Mouse (Mus musculus) myocyte (in vitro differentiated cells): ENCODE data around the gene Bcl3. TPM values are rescaled to one million over a fixed set of nuclear protein-coding genes. Genes with fewer than 3 reads are reported as not detected.
A peak's percentile ranks its signal among the peaks of the same experiment; 100 is the strongest.

ENCODE experiments used
- H3K27me3 ChIP-seq: one replicate; pipeline ENCODE4 v1.6.1; 2011; ENCODE audit not compliant: control insufficient read depth, insufficient read depth, insufficient read length
- H3K36me3 ChIP-seq: one replicate; pipeline ENCODE4 v1.6.1; 2011; ENCODE audit not compliant: control insufficient read depth, insufficient read depth
- H3K4me2 ChIP-seq: one replicate; pipeline ENCODE4 v1.6.1; 2011; ENCODE audit warnings: low read depth, control low read depth
- H3K4me3 ChIP-seq: one replicate; pipeline ENCODE4 v1.5.1; 2011; ENCODE audit warnings: mild to moderate bottlenecking, control low read depth, moderate library complexity
- H3K79me2 ChIP-seq: one replicate; pipeline ENCODE4 v1.6.1; 2011; ENCODE audit not compliant: control insufficient read depth, insufficient read depth
- H3ac ChIP-seq: one replicate; pipeline ENCODE4 v1.6.1; 2011; ENCODE audit not compliant: control insufficient read depth, insufficient read length
- CEBPB ChIP-seq: IDR thresholded peaks from 2 replicates; pipeline ENCODE4 v1.6.1; 2011; ENCODE audit warnings: mild to moderate bottlenecking, moderate library complexity; ENCODE audit not compliant: poor library complexity, insufficient read depth, severe bottlenecking
- E2F4 ChIP-seq: IDR thresholded peaks from one replicate; pipeline ENCODE4 v1.6.1; 2011; ENCODE audit warnings: mild to moderate bottlenecking, control low read depth, moderate library complexity; ENCODE audit not compliant: insufficient read depth
- MYOD1 ChIP-seq, 3 experiments: IDR thresholded peaks; one replicate each; pipeline ENCODE4 v1.6.1; 2011; ENCODE audit warnings: control low read depth in 2 of 3, low read depth in 2 of 3, mild to moderate bottlenecking in 2 of 3, moderate library complexity in 1 of 3; ENCODE audit not compliant: insufficient read length in 2 of 3, control insufficient read depth in 1 of 3
- MYOG ChIP-seq, 3 experiments: IDR thresholded peaks; one replicate each; pipeline ENCODE4 v1.6.1; 2011; ENCODE audit warnings: control low read depth in 2 of 3, low read depth in 2 of 3, mild to moderate bottlenecking in 2 of 3; ENCODE audit not compliant: insufficient read length in 2 of 3, control insufficient read depth in 1 of 3, insufficient read depth in 1 of 3
- POLR2A ChIP-seq: IDR thresholded peaks from one replicate; pipeline ENCODE4 v1.6.1; 2011; ENCODE audit warnings: low read depth, mild to moderate bottlenecking, control low read depth, moderate library complexity; ENCODE audit not compliant: insufficient read length
- POLR2AphosphoS2 ChIP-seq: IDR thresholded peaks from one replicate; pipeline ENCODE4 v1.6.1; 2011; ENCODE audit warnings: low read depth, control low read depth; ENCODE audit not compliant: insufficient read length
- REST ChIP-seq: IDR thresholded peaks from one replicate; pipeline ENCODE4 v1.6.1; 2011; ENCODE audit warnings: mild to moderate bottlenecking, control low read depth, moderate library complexity; ENCODE audit not compliant: insufficient read depth, insufficient read length
- SRF ChIP-seq: IDR thresholded peaks from one replicate; pipeline ENCODE4 v1.6.1; 2011; ENCODE audit warnings: low read depth; ENCODE audit not compliant: control insufficient read depth, insufficient read length
- TCF12 ChIP-seq: IDR thresholded peaks from one replicate; pipeline ENCODE4 v1.6.1; 2011; ENCODE audit warnings: mild to moderate bottlenecking, control low read depth; ENCODE audit not compliant: poor library complexity, insufficient read depth, severe bottlenecking
- TCF3 ChIP-seq: IDR thresholded peaks from one replicate; pipeline ENCODE4 v1.6.1; 2011; ENCODE audit warnings: low read depth, control low read depth; ENCODE audit not compliant: insufficient read length
- USF1 ChIP-seq: IDR thresholded peaks from one replicate; pipeline ENCODE4 v1.6.1; 2011; ENCODE audit warnings: low read depth, mild to moderate bottlenecking, control low read depth, moderate library complexity
- polyA plus RNA-seq: library from polyadenylated mRNA; unstranded; fragments of >200 nt; fragmentation: generic; extraction: Trizol; gene quantifications from one replicate; pipeline ENCODE4 v1.2.1, GENCODE M21; 2012; ENCODE audit warnings: missing spikeins

Bcl3 gene
- polyA plus RNA-seq, 1 experiment = 19.2 TPM

DNA sequence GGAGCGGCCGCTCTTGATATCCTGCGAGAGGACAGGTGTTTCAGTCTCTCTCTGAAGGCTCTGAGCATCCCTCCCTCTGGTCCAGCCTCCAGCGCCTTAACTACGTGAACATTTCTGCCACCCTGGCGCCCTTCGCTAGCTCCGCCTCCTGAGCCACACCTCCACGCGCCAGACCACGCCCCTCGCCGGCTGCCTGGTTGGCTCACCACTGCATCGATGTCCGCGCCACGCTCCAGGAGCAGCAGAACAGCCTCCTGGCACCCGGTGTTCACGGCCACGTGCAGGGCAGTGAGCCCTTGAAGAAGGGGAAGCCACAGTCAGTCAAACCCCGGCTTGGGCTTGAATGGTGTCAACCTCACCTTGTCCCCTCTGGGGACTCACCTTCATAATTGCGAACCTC, 11.5 kb downstream of the Bcl3 start:
- H3K4me2 ChIP-seq = no peak overlapping the region
- TF ChIP-seq USF1 = no peak
- TF ChIP-seq SRF = no peak
- no peak for TF ChIP-seq E2F4
- peak in 1 of 3 experiments; percentile 1 for TF ChIP-seq MYOG (IDR thresholded peaks at IDR 0.05; ENCODE audit: control insufficient read depth in 1 of 3, insufficient read depth in 1 of 3, insufficient read length in 2 of 3, low read depth in 2 of 3)
- TF ChIP-seq POLR2AphosphoS2 = no peak
- TF ChIP-seq POLR2A = no peak
- H3K79me2 ChIP-seq = no peaks in the 10 kb centered on the region
- no peaks in the 10 kb centered on the region for H3K36me3 ChIP-seq
- no peak overlapping the region for H3K4me3 ChIP-seq
- no peak overlapping the region for H3ac ChIP-seq
- H3K27me3 ChIP-seq = no peaks in the 10 kb centered on the region

DNA sequence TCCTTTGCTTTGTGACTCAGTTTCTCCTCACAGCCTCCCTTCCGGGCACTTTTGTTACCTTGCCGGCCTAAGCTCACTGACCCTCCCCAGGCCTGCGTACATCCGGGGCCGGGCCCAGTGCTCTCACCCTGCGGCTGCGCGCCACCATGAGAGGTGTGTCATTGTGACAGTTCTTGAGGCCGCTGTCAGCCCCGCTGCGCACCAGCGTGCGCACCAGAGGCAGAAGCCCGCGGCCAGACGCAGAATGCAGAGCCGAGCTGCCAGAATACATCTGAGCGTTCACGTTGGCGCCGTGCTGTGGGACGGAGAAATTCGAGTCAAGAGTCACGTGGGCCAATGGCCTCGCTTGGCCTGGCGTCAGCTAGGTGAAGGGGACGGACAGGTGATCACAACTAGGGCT, 13.2 kb downstream of the Bcl3 start:
- TF ChIP-seq MYOD1 (IDR thresholded peaks at IDR 0.05; ENCODE audit: control insufficient read depth in 1 of 3, insufficient read length in 2 of 3, low read depth in 2 of 3) = no peak
- no peak for TF ChIP-seq MYOG (IDR thresholded peaks at IDR 0.05; ENCODE audit: control insufficient read depth in 1 of 3, insufficient read depth in 1 of 3, insufficient read length in 2 of 3, low read depth in 2 of 3)
- no peak for TF ChIP-seq POLR2A
- TF ChIP-seq REST = no peak
- Histone ChIP-seq H3K27me3 (no peaks in the 10 kb centered on the region), H3K4me2 (no peak overlapping the region), H3ac (no peak overlapping the region), H3K4me3 (no peak overlapping the region), H3K36me3 (no peaks in the 10 kb centered on the region), H3K79me2 (no peaks in the 10 kb centered on the region)

GRCm38 (mm10) chr7:19806356-19806969, 16.1 kb downstream of the Bcl3 start:
- TF ChIP-seq POLR2AphosphoS2 (peak; percentile 62), MYOD1 (IDR thresholded peaks at IDR 0.05; ENCODE audit: control insufficient read depth in 1 of 3, insufficient read length in 2 of 3, low read depth in 2 of 3) (no peak)
- no peak overlapping the region for H3K4me2 ChIP-seq
- no peak overlapping the region for H3K4me3 ChIP-seq

GRCm38 (mm10) chr7:19802995-19803394, 19.6 kb downstream of the Bcl3 start:
- no peak overlapping the region for H3K4me3 ChIP-seq
- no peak overlapping the region for H3K4me2 ChIP-seq
- no peak overlapping the region for H3ac ChIP-seq
- H3K36me3 ChIP-seq = no peaks in the 10 kb centered on the region
- no peaks in the 10 kb centered on the region for H3K79me2 ChIP-seq
- TF ChIP-seq POLR2A (no peak), POLR2AphosphoS2 (no peak), USF1 (no peak), CEBPB (no peak), MYOD1 (IDR thresholded peaks at IDR 0.05; ENCODE audit: control insufficient read depth in 1 of 3, insufficient read length in 2 of 3, low read depth in 2 of 3) (no peak), SRF (no peak), MYOG (IDR thresholded peaks at IDR 0.05; ENCODE audit: control insufficient read depth in 1 of 3, insufficient read depth in 1 of 3, insufficient read length in 2 of 3, low read depth in 2 of 3) (no peak), TCF12 (no peak), REST (no peak), E2F4 (no peak)
- H3K27me3 ChIP-seq = no peaks in the 10 kb centered on the region

More at GRCm38 (mm10) chr7:19806356-19806969, 16.1 kb downstream of the Bcl3 start:
- H3ac ChIP-seq = no peak overlapping the region
- H3K79me2 ChIP-seq = no peaks in the 10 kb centered on the region
- no peaks in the 10 kb centered on the region for H3K27me3 ChIP-seq
- H3K36me3 ChIP-seq = no peaks in the 10 kb centered on the region

- H3K4me3 ChIP-seq = no peak overlapping the region
- H3ac ChIP-seq = no peak overlapping the region
- TF ChIP-seq MYOG (IDR thresholded peaks at IDR 0.05; ENCODE audit: control insufficient read depth in 1 of 3, insufficient read depth in 1 of 3, insufficient read length in 2 of 3, low read depth in 2 of 3) (no peak), TCF12 (no peak), TCF3 (no peak), REST (no peak), E2F4 (no peak)
- H3K36me3 ChIP-seq = no peaks in the 10 kb centered on the region
- no peaks in the 10 kb centered on the region for H3K79me2 ChIP-seq
- no peak overlapping the region for H3K4me2 ChIP-seq
- H3K27me3 ChIP-seq = peaks cover 12% of the 10 kb centered on the region
Measured at GRCm38 (mm10) chr7:19800764-19801163, 21.8 kb downstream of the Bcl3 start.
